Comparison of ENCODE assay signal across 12 mouse cellular contexts in genomic region chr2:160882436-160882835, GRCm38 (mm10). TPM values are rescaled to one million over a fixed set of nuclear protein-coding genes. Genes with fewer than 3 reads are reported as not detected.
DNase-seq lines count a peak whose midpoint lies in the region; ATAC-seq and TF ChIP-seq lines count a peak whose summit lies in the region.
"Had no signal": no experiment of that assay in that cellular context is flagged by ENCODE, and none has a peak within 500 bp of the region (broad histone marks: within the 10 kb centered on the region; RNA-seq: fewer than 3 reads in every experiment).

No protein-coding gene starts in this region.

- peak overlapping the region; percentile 49; the same call in 1 of the 2 replicates for H3K27ac ChIP-seq in layer of hippocampus, adult 2 months
- H3K27ac ChIP-seq: lung, embryonic 15.5 days had no signal

- TF ChIP-seq CTCF in layer of hippocampus, adult 2 months (conservative IDR thresholded peaks at IDR 0.05): no peak

- no peak overlapping the region for H3K4me3 ChIP-seq in layer of hippocampus, adult 2 months
- H3K4me3 ChIP-seq: lung, embryonic 15.5 days had no signal

- no peak for ATAC-seq in monocyte, adult 5-6 weeks (replicated peaks; ENCODE audit: insufficient number of reproducible peaks, low FRiP score, low TSS enrichment, poor library complexity, severe bottlenecking)
- ATAC-seq: forebrain, embryonic 16.5 days had no signal

- DNase-seq in cerebellum, postnatal 10 days: peak; percentile 81 to 88
- DNase-seq in cerebellum, adult 8-10 months: no peak
- DNase-seq in layer of hippocampus, adult 2 months (ENCODE audit: low spot score in 2 of 2): no peak
- no peak for DNase-seq in layer of hippocampus, adult 9-10 months (ENCODE audit: low spot score)
- DNase-seq in adrenal gland, adult 2 months: peak; percentile 74
- DNase-seq in brain, adult 2 months (ENCODE audit: low read depth, low spot score): peak; percentile 53
- DNase-seq: thymus, postnatal 4 days had no signal

RNA-seq across cellular contexts. Expression of gene Lpin3, which starts 2.0 kb away (rescaled TPM):
- total RNA-seq in layer of hippocampus, adult 2 months (2021): 1 to 10 TPM in 1 of 2 experiments, under 1 TPM in 1; 0.97 to 1.0 TPM
- 10 to 100 TPM; 43.2 to 48.5 TPM for total RNA-seq in adrenal gland, adult 2 months (2021)
- 27.6 and 38.0 TPM in 2 replicates for polyA plus RNA-seq in adrenal gland, adult 2 months (2012; rRNA removed)
- not detected in 3 replicates for total RNA-seq in monocyte, adult 5-6 weeks (2017)
- total RNA-seq: granulocyte monocyte progenitor cell, adult 5-6 weeks had no signal
- polyA plus RNA-seq: forebrain, embryonic 16.5 days had no signal

RNA-seq across cellular contexts. Expression of gene Zhx3, which starts 9.6 kb away (rescaled TPM):
- 100 to 1,000 TPM; 111 to 116 TPM for total RNA-seq in layer of hippocampus, adult 2 months (2021)
- 100 to 1,000 TPM in 1 of 2 experiments, 10 to 100 TPM in 1; 54.7 to 103 TPM for total RNA-seq in adrenal gland, adult 2 months (2021)
- 17.6 and 20.3 TPM in 2 replicates for polyA plus RNA-seq in adrenal gland, adult 2 months (2012; rRNA removed)
- 1.6 to 4.1 TPM (median 2.0 TPM) in 3 replicates for total RNA-seq in monocyte, adult 5-6 weeks (2017)

RNA-seq across cellular contexts. Expression of gene Emilin3, which starts 29.7 kb away (rescaled TPM):
- total RNA-seq in layer of hippocampus, adult 2 months (2021): under 1 TPM; 0.28 to 0.29 TPM
- total RNA-seq in adrenal gland, adult 2 months (2021): not detected
- polyA plus RNA-seq in adrenal gland, adult 2 months (2012; rRNA removed): 0.06 and 0.07 TPM in 2 replicates
- total RNA-seq in monocyte, adult 5-6 weeks (2017): not detected in 3 replicates
- total RNA-seq: granulocyte monocyte progenitor cell, adult 5-6 weeks had no signal
- polyA plus RNA-seq: G1E had no signal

Comparison
In these comparisons a context has a peak if more than half of its experiments do, and no peak if none do; other contexts are left out.
1. DNase-seq: peak in cerebellum, postnatal 10 days (2 of 2), adrenal gland, adult 2 months (single experiment) and brain, adult 2 months (single experiment); none in cerebellum, adult 8-10 months (single experiment), layer of hippocampus, adult 2 months (0 of 2) and layer of hippocampus, adult 9-10 months (single experiment).
2. RNA of gene Lpin3, which starts 2.0 kb away (total RNA-seq): 43.2 to 48.5 TPM in adrenal gland, adult 2 months; 0.97 to 1.0 TPM in layer of hippocampus, adult 2 months and not detected in monocyte, adult 5-6 weeks; every median in the first group is over 10 times any median in the second.
3. RNA of gene Zhx3, which starts 9.6 kb away (total RNA-seq): 111 to 116 TPM in layer of hippocampus, adult 2 months and 54.7 to 103 TPM in adrenal gland, adult 2 months; 1.6 to 4.1 TPM in monocyte, adult 5-6 weeks; every median in the first group is over 10 times any median in the second.